Mouse (Mus musculus) CD8-positive naive resting alpha-beta T cell, adult 2 months (primary cell): ENCODE data around the gene Cyp2j7.
"Not testable (repeated sequence)": the region's sequence is repeated elsewhere in the genome, so short reads cannot be mapped to it uniquely, and the experiment has no call there.

Experiments
- DNase-seq, 2 experiments: peaks; one replicate each; pipeline ENCODE4 v3.0.0; 2022; ENCODE audit warnings: low read depth in 2 of 2, low spot score in 2 of 2

Cyp2j7 gene

GRCm38 (mm10) chr4:96236559-96236958 lies at the start of gene Cyp2j7:
Gene Cyp2j7 (minus strand): TSS chr4:96236659.
- DNase-seq: no peak

GRCm38 (mm10) chr4:96276896-96277295 lies 40.4 kb upstream of the Cyp2j7 start:
- not testable (repeated sequence) for DNase-seq

- DNase-seq: no peak
Observed at GRCm38 (mm10) chr4:96273907-96274306, 37.4 kb upstream of the Cyp2j7 start.

GRCm38 (mm10) chr4:96196701-96197100 lies 39.8 kb downstream of the Cyp2j7 start:
- no peak for DNase-seq

- not testable (repeated sequence) for DNase-seq
Observed at GRCm38 (mm10) chr4:96189321-96189720, 47.1 kb downstream of the Cyp2j7 start.

- not testable (repeated sequence) for DNase-seq
Observed at GRCm38 (mm10) chr4:96188671-96189070, 47.8 kb downstream of the Cyp2j7 start.

- not testable (repeated sequence) for DNase-seq
Observed at GRCm38 (mm10) chr4:96188146-96188545, 48.3 kb downstream of the Cyp2j7 start.

- not testable (repeated sequence) for DNase-seq
Observed at GRCm38 (mm10) chr4:96184716-96185115, 51.7 kb downstream of the Cyp2j7 start.

- no peak for DNase-seq
Observed at GRCm38 (mm10) chr4:96162839-96163238, 73.6 kb downstream of the Cyp2j7 start.

GRCm38 (mm10) chr4:96161575-96161974 lies 74.9 kb downstream of the Cyp2j7 start:
- DNase-seq: no peak
